Mouse (Mus musculus): ENCODE results near the gene Pdzk1ip1.

DNA sequence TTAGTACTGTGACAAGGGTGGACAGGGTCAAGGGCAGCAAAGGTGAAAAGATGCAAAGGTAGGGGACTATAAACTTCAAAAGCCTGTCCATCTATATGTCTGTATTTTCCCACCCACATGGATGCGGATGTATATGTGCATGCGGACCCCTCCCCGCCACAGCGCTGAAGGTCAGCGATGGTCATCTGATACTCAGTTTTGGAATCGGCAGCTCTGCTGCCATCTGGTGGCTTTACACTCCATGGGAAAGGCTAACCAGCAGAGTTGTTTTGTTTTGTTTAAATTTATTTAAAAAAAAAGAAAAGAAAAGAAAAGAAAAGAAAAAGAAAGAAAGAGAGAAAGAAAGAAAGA lies 8.6 kb downstream of the Pdzk1ip1 start:
- no peak for TF ChIP-seq CTCF (IDR thresholded peaks at IDR 0.05; ENCODE audit: low read depth, low read length)
- no peak for TF ChIP-seq TAL1 (conservative IDR thresholded peaks at IDR 0.05; ENCODE audit: low read depth, low read length)
- no peak for TF ChIP-seq GATA2 (IDR thresholded peaks at IDR 0.05; ENCODE audit: borderline replicate concordance, low read depth, low read length)
- TF ChIP-seq GATA1 (IDR thresholded peaks at IDR 0.05; ENCODE audit: borderline replicate concordance, low read length): no peak
- TF ChIP-seq POLR2AphosphoS5 (IDR thresholded peaks at IDR 0.05; ENCODE audit: insufficient replicate concordance, low read depth, low read length): no peak
